Mouse (Mus musculus) B cell, adult 2 months (primary cell): Measurements from ENCODE around the gene Smap2.
"Not testable (repeated sequence)": the region's sequence is repeated elsewhere in the genome, so short reads cannot be mapped to it uniquely, and the experiment has no call there.

Experiments
- DNase-seq, 2 experiments: peaks; one replicate each; pipeline ENCODE4 v3.0.0; 2022

Smap2 gene

GRCm38 (mm10) chr4:121016928-121017657 lies at the start of gene Smap2:
Gene Smap2 (minus strand): TSS chr4:121017247.
- DNase-seq, result peak; percentile 91 to 94

GRCm38 (mm10) chr4:121065336-121065735 lies 48.3 kb upstream of the Smap2 start:
- DNase-seq, result no peak

GRCm38 (mm10) chr4:121059218-121059617 lies 42.2 kb upstream of the Smap2 start:
- not testable (repeated sequence) for DNase-seq

- no peak for DNase-seq
Observed at GRCm38 (mm10) chr4:121057032-121057431, 40.0 kb upstream of the Smap2 start.

- DNase-seq, result peak; percentile 67 to 68
Observed at GRCm38 (mm10) chr4:121056342-121056741, 39.3 kb upstream of the Smap2 start.

- no peak for DNase-seq
Observed at GRCm38 (mm10) chr4:121052454-121053323, 35.6 kb upstream of the Smap2 start.

- DNase-seq, result no peak
Observed at GRCm38 (mm10) chr4:121051863-121052262, 34.8 kb upstream of the Smap2 start.

- no peak for DNase-seq
Observed at GRCm38 (mm10) chr4:121042946-121043345, 25.9 kb upstream of the Smap2 start.

- no peak for DNase-seq
Observed at GRCm38 (mm10) chr4:121042472-121042871, 25.4 kb upstream of the Smap2 start.

GRCm38 (mm10) chr4:121040897-121041671 lies 24.0 kb upstream of the Smap2 start:
- peak; percentile 84 for DNase-seq

- no peak for DNase-seq
Observed at GRCm38 (mm10) chr4:121040323-121040722, 23.3 kb upstream of the Smap2 start.

- no peak for DNase-seq
Observed at GRCm38 (mm10) chr4:121039331-121040115, 22.5 kb upstream of the Smap2 start, which contains the start of gene Col9a2. Gene Col9a2 (plus strand): TSS chr4:121039385.

- DNase-seq, result peak; percentile 53 to 62
Observed at GRCm38 (mm10) chr4:121033006-121033405, 16.0 kb upstream of the Smap2 start.

GRCm38 (mm10) chr4:121031440-121031839 lies 14.4 kb upstream of the Smap2 start:
- no peak for DNase-seq

- no peak for DNase-seq
Observed at GRCm38 (mm10) chr4:121029632-121030031, 12.6 kb upstream of the Smap2 start.

GRCm38 (mm10) chr4:121028659-121029392 lies 11.8 kb upstream of the Smap2 start:
- DNase-seq, result peak; percentile 83

- DNase-seq, result no peak
Observed at GRCm38 (mm10) chr4:121028146-121028545, 11.1 kb upstream of the Smap2 start.

- DNase-seq, result no peak
Observed at GRCm38 (mm10) chr4:121025681-121026080, 8.6 kb upstream of the Smap2 start.

GRCm38 (mm10) chr4:121023941-121024340 lies 6.9 kb upstream of the Smap2 start:
- DNase-seq, result peak; percentile 64 to 72

GRCm38 (mm10) chr4:121023464-121023863 lies 6.4 kb upstream of the Smap2 start:
- DNase-seq, result no peak

GRCm38 (mm10) chr4:121021911-121022310 lies 4.9 kb upstream of the Smap2 start:
- DNase-seq, result no peak
